Comparison of ENCODE assay signal across 23 mouse cellular contexts in the genomic region with DNA sequence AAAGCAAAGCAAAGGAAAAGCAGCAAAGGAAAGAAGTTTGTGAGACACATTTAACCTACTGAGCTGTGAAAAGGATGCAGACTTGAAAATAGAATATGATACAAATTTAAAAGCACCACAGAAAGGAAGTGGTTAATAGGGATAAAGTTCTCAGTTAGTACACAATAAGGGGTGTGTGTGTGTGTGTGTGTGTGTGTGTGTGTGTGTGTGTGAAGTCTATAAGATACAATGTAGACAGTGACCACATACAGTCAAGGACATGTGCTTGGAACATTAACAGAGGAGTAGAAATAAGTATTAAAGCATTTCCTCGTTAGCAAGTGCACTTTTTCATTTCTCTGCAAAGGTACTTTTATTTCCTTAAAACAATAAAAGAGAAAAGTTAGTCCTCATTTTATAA.
DNase-seq lines count a peak whose midpoint lies in the region; ATAC-seq and TF ChIP-seq lines count a peak whose summit lies in the region.
"Had no signal": no experiment of that assay in that cellular context is flagged by ENCODE, and none has a peak within 500 bp of the region (broad histone marks: within the 10 kb centered on the region; RNA-seq: fewer than 3 reads in every experiment).

No protein-coding gene starts in this region.

- no peaks in the 10 kb centered on the region for H3K9me3 ChIP-seq in midbrain, embryonic 10.5 days (replicated peaks)
- no peaks in the 10 kb centered on the region for H3K9me3 ChIP-seq in midbrain, embryonic 14.5 days (ENCODE audit: control insufficient read depth, low read length)
- no peaks in the 10 kb centered on the region for H3K9me3 ChIP-seq in midbrain, embryonic 13.5 days
- no peaks in the 10 kb centered on the region for H3K9me3 ChIP-seq in midbrain, postnatal 0 days (ENCODE audit: low read length)
- H3K9me3 ChIP-seq: embryonic facial prominence, embryonic 10.5 days; embryonic facial prominence, embryonic 13.5 days; forebrain, embryonic 12.5 days; forebrain, embryonic 15.5 days; hindbrain, embryonic 15.5 days had no signal

- H3K36me3 ChIP-seq in midbrain, embryonic 10.5 days = no peaks in the 10 kb centered on the region
- no peaks in the 10 kb centered on the region for H3K36me3 ChIP-seq in midbrain, embryonic 14.5 days (ENCODE audit: control insufficient read depth, insufficient read depth, low read length)
- no peaks in the 10 kb centered on the region for H3K36me3 ChIP-seq in midbrain, embryonic 13.5 days
- no peaks in the 10 kb centered on the region for H3K36me3 ChIP-seq in midbrain, postnatal 0 days (ENCODE audit: insufficient read depth, low read length)
- H3K36me3 ChIP-seq: embryonic facial prominence, embryonic 10.5 days; embryonic facial prominence, embryonic 13.5 days; forebrain, embryonic 12.5 days; forebrain, embryonic 15.5 days; hindbrain, embryonic 15.5 days had no signal

- no peak for ATAC-seq in midbrain, embryonic 14.5 days (ENCODE audit: low FRiP score, low TSS enrichment)
- peak; percentile 53; the same call in 1 of the 2 replicates for ATAC-seq in midbrain, embryonic 13.5 days
- no peak for ATAC-seq in midbrain, postnatal 0 days (ENCODE audit: low FRiP score)
- ATAC-seq: activated CD4-positive, CD25-positive, alpha-beta regulatory T cell, adult 4 months; CD4-positive, CD25-positive, alpha-beta regulatory T cell, adult 4 months had no signal

- H3K27ac ChIP-seq in midbrain, embryonic 10.5 days (replicated peaks) = 0 out of 2 replicates have a peak overlapping the region, but pooled peaks have one; percentile 74
- no peak overlapping the region for H3K27ac ChIP-seq in midbrain, embryonic 14.5 days (replicated peaks; ENCODE audit: low read depth, low read length)
- no peak overlapping the region for H3K27ac ChIP-seq in midbrain, embryonic 13.5 days
- H3K27ac ChIP-seq in midbrain, postnatal 0 days (ENCODE audit: low read depth, low read length) = no peak overlapping the region
- H3K27ac ChIP-seq: embryonic facial prominence, embryonic 13.5 days; forebrain, embryonic 12.5 days; forebrain, embryonic 15.5 days; heart, adult 2 months; hindbrain, embryonic 15.5 days had no signal

- no peak for DNase-seq in midbrain, embryonic 10.5 days (ENCODE audit: low spot score)
- DNase-seq in midbrain, embryonic 14.5 days = no peak
- no peak for DNase-seq in midbrain, postnatal 0 days (ENCODE audit: low spot score)
- no peak for DNase-seq in spleen, adult 18-20 months
- no peak for DNase-seq in ovary, postnatal 36 days (ENCODE audit: low spot score)
- DNase-seq: adrenal gland, adult 8-10 months; adrenal gland, postnatal 25 days; cerebellum, adult 11-12 months; cerebellum, adult 8-10 months; cerebellum, postnatal 36 days; gastrocnemius, postnatal 10 days; gastrocnemius, postnatal 36 days; heart, adult 2 months had no signal

- peaks cover 29% of the 10 kb centered on the region for H3K4me1 ChIP-seq in midbrain, embryonic 10.5 days
- H3K4me1 ChIP-seq in midbrain, embryonic 14.5 days (ENCODE audit: control insufficient read depth, insufficient read depth, low read length) = peaks cover 9% of the 10 kb centered on the region
- peaks cover 13% of the 10 kb centered on the region for H3K4me1 ChIP-seq in midbrain, embryonic 13.5 days (replicated peaks)
- H3K4me1 ChIP-seq in midbrain, postnatal 0 days (ENCODE audit: insufficient read depth, low read length) = peaks cover 6% of the 10 kb centered on the region

- H3K9ac ChIP-seq in midbrain, embryonic 14.5 days (replicated peaks; ENCODE audit: low read length) = no peak overlapping the region
- no peak overlapping the region for H3K9ac ChIP-seq in midbrain, embryonic 13.5 days (replicated peaks)
- no peak overlapping the region for H3K9ac ChIP-seq in midbrain, postnatal 0 days (replicated peaks; ENCODE audit: low read length, poor library complexity, severe bottlenecking)
- H3K9ac ChIP-seq: embryonic facial prominence, embryonic 13.5 days; forebrain, embryonic 15.5 days; hindbrain, embryonic 15.5 days had no signal

- TF ChIP-seq CTCF in midbrain, postnatal 0 days (IDR thresholded peaks at IDR 0.05) = no peak

- H3K4me2 ChIP-seq in midbrain, embryonic 14.5 days (ENCODE audit: low read length) = no peak overlapping the region
- H3K4me2 ChIP-seq in midbrain, embryonic 13.5 days (replicated peaks) = no peak overlapping the region
- H3K4me2 ChIP-seq in midbrain, postnatal 0 days (ENCODE audit: low read depth, low read length, poor library complexity, severe bottlenecking) = peak overlapping the region; percentile 30; the same call in 1 of the 2 replicates
- H3K4me2 ChIP-seq: heart, embryonic 11.5 days had no signal

- H3K27me3 ChIP-seq in midbrain, embryonic 10.5 days (ENCODE audit: low read depth, poor library complexity, severe bottlenecking) = peaks cover 5% of the 10 kb centered on the region; the same call in 1 of the 2 replicates
- H3K27me3 ChIP-seq in midbrain, embryonic 14.5 days (ENCODE audit: control insufficient read depth, insufficient read depth, low read length) = no peaks in the 10 kb centered on the region
- H3K27me3 ChIP-seq in midbrain, embryonic 13.5 days = no peaks in the 10 kb centered on the region
- H3K27me3 ChIP-seq in midbrain, postnatal 0 days (ENCODE audit: insufficient read depth, low read length) = no peaks in the 10 kb centered on the region
- H3K27me3 ChIP-seq: embryonic facial prominence, embryonic 13.5 days; forebrain, embryonic 15.5 days had no signal

- WGBS in midbrain, embryonic 10.5 days = 78% methylated on average over 1 of the region's 1 CpGs
- WGBS in midbrain, embryonic 14.5 days = 84% methylated on average over 1 of the region's 1 CpGs
- WGBS in midbrain, embryonic 13.5 days = 73% methylated on average over 1 of the region's 1 CpGs
- 72% methylated on average over 1 of the region's 1 CpGs for WGBS in midbrain, postnatal 0 days

- no peak overlapping the region for H3K4me3 ChIP-seq in midbrain, embryonic 10.5 days
- H3K4me3 ChIP-seq in midbrain, embryonic 14.5 days (replicated peaks; ENCODE audit: low read depth, low read length) = no peak overlapping the region
- no peak overlapping the region for H3K4me3 ChIP-seq in midbrain, embryonic 13.5 days (replicated peaks)
- no peak overlapping the region for H3K4me3 ChIP-seq in midbrain, postnatal 0 days (ENCODE audit: low read depth, low read length)
- H3K4me3 ChIP-seq: erythroblast, embryonic 14.5 days; heart, adult 2 months had no signal
